Mouse (Mus musculus): Measurements from ENCODE around the gene Ang.

- TF ChIP-seq POLR2A (IDR thresholded peaks at IDR 0.05; ENCODE audit: borderline replicate concordance, extremely low read depth, low read depth, low read length), result no peak
- no peak for TF ChIP-seq CTCF (IDR thresholded peaks at IDR 0.05; ENCODE audit: insufficient read depth, low read length)
These were observed 3.2 kb upstream of the Ang start for GRCm38 (mm10) chr14:51087762-51088161.
